Mouse (Mus musculus): ENCODE results near the gene Chit1. TPM values are rescaled to one million over a fixed set of nuclear protein-coding genes. Genes with fewer than 3 reads are reported as not detected.

Gene Chit1
- polyA plus RNA-seq, 1 experiment, result not detected

DNA sequence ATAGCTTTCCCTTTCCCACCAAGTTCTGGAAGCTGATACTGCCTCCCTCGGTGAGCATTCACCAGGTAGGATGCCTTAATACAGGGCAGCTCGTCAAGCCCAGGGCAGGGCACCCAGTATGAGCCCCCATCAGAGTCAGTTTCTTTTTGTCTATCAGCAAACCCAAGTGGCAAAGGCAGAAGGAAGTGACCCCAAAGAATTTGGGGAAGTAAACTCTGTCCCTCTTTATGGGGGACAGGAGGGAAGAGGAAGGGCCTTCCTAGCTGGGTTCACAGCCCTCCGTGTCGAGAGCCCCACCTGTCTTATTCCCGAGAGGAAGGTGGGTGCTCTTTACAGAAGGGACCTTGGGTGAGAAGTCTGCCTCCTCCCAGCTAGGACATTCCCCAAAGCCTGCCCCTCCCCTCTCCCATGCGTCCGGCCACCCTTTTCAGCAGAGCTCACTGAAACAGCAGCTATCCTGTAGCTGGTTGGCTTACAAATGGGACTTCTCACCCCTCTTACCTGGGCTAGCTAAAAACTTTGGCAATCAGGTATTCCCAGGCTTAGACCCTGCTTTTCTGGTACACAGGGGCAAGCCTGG is 15.9 kb upstream of the Chit1 start:
- Histone ChIP-seq H3K4me1 (ENCODE audit: control insufficient read depth, insufficient read depth, insufficient read length, low read length) (peaks cover 64% of the 10 kb centered on the region), H3K4me3 (ENCODE audit: low read depth, low read length) (no peak overlapping the region), H3K36me3 (ENCODE audit: control insufficient read depth, insufficient read depth, low read length) (no peaks in the 10 kb centered on the region), H3K27me3 (ENCODE audit: control insufficient read depth, insufficient read depth, low read length) (no peaks in the 10 kb centered on the region), H3K27ac (ENCODE audit: insufficient read depth, low read depth, low read length) (peak overlapping the region; percentile 94)
- 54% methylated on average over 7 of the region's 7 CpGs for WGBS
- TF ChIP-seq POLR2A (IDR thresholded peaks at IDR 0.05; ENCODE audit: low read depth, low read length) (no peak), CTCF (IDR thresholded peaks at IDR 0.05; ENCODE audit: extremely low read depth, insufficient read length, insufficient replicate concordance, low read depth, low read length) (no peak)

DNA sequence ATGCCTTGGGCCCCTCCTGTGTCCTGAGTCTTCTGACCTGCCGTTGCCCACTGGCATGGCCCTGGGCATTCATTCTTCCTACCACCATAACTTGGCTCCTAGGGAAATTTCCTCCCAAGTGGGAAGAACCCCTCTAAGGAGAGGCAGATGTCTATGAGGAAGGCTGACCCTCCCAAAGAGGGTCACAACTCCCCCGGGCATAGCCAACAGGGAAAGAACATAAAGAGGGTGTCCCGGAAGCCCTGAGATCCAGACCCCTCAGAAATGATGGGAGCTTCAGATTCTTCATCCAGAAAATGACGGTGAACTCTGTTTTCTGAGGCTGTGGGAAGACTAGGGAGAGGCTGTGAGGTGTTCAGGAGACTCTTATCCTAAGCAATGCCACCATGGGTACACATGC is 15.3 kb upstream of the Chit1 start:
- no peak overlapping the region for H3K4me3 ChIP-seq (ENCODE audit: low read depth, low read length)
- 59% methylated on average over 4 of the region's 4 CpGs for WGBS
- H3K36me3 ChIP-seq (ENCODE audit: control insufficient read depth, insufficient read depth, low read length), result no peaks in the 10 kb centered on the region
- H3K4me1 ChIP-seq (ENCODE audit: control insufficient read depth, insufficient read depth, insufficient read length, low read length), result peaks cover 64% of the 10 kb centered on the region
- peak overlapping the region; percentile 94 for H3K27ac ChIP-seq (ENCODE audit: insufficient read depth, low read depth, low read length)
- TF ChIP-seq POLR2A (IDR thresholded peaks at IDR 0.05; ENCODE audit: low read depth, low read length) (no peak), CTCF (IDR thresholded peaks at IDR 0.05; ENCODE audit: extremely low read depth, insufficient read length, insufficient replicate concordance, low read depth, low read length) (no peak)
- no peaks in the 10 kb centered on the region for H3K27me3 ChIP-seq (ENCODE audit: control insufficient read depth, insufficient read depth, low read length)

DNA sequence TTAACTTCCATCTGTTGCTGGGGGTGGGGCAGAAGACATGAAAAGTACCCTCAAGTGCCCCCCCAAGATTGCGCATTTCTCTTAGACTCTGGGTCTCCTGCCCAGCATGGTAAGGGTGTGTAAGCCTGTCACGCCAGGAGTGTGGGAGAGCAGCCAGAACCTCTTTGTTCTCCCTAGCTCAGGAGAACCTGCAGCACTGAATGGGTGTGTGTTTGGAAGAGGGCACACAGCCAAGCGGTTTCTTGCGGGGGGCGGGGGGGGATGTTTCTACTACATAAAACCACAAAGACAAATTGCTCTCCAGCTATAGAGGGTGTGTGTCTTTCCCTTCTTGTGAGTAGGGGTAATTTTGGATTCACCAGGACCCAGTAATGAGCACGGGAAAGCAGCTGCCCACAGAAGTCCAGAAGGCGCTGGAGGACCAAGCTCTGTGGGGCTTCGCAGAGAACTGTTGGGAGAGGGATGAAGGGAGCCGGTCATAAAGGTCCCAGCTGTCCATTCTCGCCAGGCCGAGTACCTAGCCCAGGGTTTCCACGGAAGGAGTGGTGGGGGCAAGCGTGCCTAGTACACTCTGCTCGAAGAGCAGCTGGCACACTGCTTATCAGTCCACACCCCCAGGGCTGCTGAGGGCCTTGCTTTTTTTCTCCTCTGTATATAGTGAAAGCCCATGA is 14.6 kb upstream of the Chit1 start:
- TF ChIP-seq CTCF (IDR thresholded peaks at IDR 0.05; ENCODE audit: extremely low read depth, insufficient read length, insufficient replicate concordance, low read depth, low read length), result no peak
- TF ChIP-seq POLR2A (IDR thresholded peaks at IDR 0.05; ENCODE audit: low read depth, low read length), result no peak
- no peak overlapping the region for H3K4me3 ChIP-seq (ENCODE audit: low read depth, low read length)
- H3K27ac ChIP-seq (ENCODE audit: insufficient read depth, low read depth, low read length), result peak overlapping the region; percentile 94
- no peaks in the 10 kb centered on the region for H3K36me3 ChIP-seq (ENCODE audit: control insufficient read depth, insufficient read depth, low read length)
- H3K4me1 ChIP-seq (ENCODE audit: control insufficient read depth, insufficient read depth, insufficient read length, low read length), result peaks cover 63% of the 10 kb centered on the region
- H3K27me3 ChIP-seq (ENCODE audit: control insufficient read depth, insufficient read depth, low read length), result no peaks in the 10 kb centered on the region
- WGBS, result 10% methylated on average over 14 of the region's 14 CpGs

DNA sequence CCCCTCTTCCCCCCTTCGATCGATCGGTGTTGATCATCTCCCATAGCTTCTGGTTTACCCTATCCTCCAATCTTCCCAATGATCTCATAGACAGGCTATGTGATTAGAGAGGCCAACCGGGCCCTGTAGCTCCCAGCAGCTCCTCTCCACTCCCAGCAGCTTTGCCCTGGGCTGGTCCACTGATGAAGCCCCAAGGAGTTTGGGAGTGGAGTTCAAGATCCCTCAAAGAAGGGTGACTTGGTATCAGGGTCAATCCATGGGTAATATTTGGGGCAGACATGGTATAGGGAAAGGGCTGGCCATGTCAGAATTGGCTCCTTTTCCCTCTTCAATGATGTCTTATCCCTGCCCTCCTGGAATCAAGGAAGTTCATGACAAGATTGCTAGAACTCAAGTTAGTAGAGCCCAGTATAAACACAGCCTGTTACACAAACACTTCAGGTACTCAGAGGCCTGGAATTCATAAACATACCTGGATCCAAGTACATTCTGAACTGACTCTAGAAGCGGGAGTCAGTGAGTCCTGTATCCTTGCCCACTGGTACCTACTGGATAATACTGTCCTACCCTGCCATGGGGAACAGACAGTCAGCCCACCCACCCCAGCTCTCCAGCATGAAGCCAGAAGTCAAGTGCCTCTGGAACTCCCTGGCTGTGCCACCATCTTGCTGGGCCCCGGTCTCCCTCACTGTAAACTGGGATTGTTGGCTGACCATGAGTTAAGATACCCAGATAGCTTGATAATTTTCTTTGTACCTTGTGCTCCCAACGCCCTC is 13.8 kb upstream of the Chit1 start:
- TF ChIP-seq CTCF (IDR thresholded peaks at IDR 0.05; ENCODE audit: extremely low read depth, insufficient read length, insufficient replicate concordance, low read depth, low read length) (no peak), POLR2A (IDR thresholded peaks at IDR 0.05; ENCODE audit: low read depth, low read length) (no peak)
- Histone ChIP-seq H3K27me3 (ENCODE audit: control insufficient read depth, insufficient read depth, low read length) (no peaks in the 10 kb centered on the region), H3K4me1 (ENCODE audit: control insufficient read depth, insufficient read depth, insufficient read length, low read length) (peaks cover 61% of the 10 kb centered on the region), H3K36me3 (ENCODE audit: control insufficient read depth, insufficient read depth, low read length) (no peaks in the 10 kb centered on the region), H3K27ac (ENCODE audit: insufficient read depth, low read depth, low read length) (peak overlapping the region; percentile 94), H3K4me3 (ENCODE audit: low read depth, low read length) (no peak overlapping the region)
- WGBS, result 31% methylated on average over 7 of the region's 7 CpGs

DNA sequence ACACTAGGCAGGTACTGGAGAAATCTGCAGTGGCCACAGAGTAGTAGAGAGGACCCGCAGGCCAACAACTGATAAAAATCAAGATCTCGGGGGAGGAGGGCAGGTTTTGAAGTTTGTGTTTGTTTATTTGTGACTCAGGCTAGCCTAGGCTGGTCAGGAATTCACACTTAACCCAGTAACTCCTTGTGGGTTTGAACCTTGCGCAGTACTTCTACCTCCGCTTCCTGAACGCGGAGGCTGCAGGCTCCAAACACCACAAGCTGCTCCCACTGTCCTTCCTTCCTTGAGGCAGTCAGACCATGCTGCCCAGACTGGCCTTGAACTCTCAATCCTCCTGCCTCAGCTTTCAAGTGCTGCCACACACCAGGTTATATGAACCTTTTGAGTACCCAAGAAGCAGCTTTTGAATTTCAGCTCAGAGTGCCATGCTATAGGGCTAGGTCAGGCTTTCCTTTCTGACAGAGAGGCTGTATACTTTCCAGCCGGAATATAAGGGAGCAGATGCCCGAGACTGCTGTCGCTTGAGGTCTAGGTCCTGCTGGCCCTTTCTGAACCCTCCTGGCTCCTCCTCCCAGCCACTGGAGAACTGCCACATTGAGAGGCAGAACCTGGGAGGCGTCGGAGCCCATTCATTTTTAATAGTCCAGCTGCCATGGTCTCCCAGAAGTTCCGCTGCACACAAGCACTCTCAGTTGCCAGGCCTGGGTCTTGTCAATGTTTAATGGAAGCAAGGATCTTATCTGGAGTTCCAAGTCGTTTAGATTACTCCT is 12.9 kb upstream of the Chit1 start:
- Histone ChIP-seq H3K36me3 (ENCODE audit: control insufficient read depth, insufficient read depth, low read length) (no peaks in the 10 kb centered on the region), H3K4me1 (ENCODE audit: control insufficient read depth, insufficient read depth, insufficient read length, low read length) (peaks cover 55% of the 10 kb centered on the region), H3K4me3 (ENCODE audit: low read depth, low read length) (peak overlapping the region; percentile 55; the same call in 1 of the 2 replicates), H3K27ac (ENCODE audit: insufficient read depth, low read depth, low read length) (peak overlapping the region; percentile 94), H3K27me3 (ENCODE audit: control insufficient read depth, insufficient read depth, low read length) (no peaks in the 10 kb centered on the region)
- WGBS, result 33% methylated on average over 13 of the region's 13 CpGs
- TF ChIP-seq CTCF (IDR thresholded peaks at IDR 0.05; ENCODE audit: extremely low read depth, insufficient read length, insufficient replicate concordance, low read depth, low read length) (no peak), POLR2A (IDR thresholded peaks at IDR 0.05; ENCODE audit: low read depth, low read length) (no peak)

DNA sequence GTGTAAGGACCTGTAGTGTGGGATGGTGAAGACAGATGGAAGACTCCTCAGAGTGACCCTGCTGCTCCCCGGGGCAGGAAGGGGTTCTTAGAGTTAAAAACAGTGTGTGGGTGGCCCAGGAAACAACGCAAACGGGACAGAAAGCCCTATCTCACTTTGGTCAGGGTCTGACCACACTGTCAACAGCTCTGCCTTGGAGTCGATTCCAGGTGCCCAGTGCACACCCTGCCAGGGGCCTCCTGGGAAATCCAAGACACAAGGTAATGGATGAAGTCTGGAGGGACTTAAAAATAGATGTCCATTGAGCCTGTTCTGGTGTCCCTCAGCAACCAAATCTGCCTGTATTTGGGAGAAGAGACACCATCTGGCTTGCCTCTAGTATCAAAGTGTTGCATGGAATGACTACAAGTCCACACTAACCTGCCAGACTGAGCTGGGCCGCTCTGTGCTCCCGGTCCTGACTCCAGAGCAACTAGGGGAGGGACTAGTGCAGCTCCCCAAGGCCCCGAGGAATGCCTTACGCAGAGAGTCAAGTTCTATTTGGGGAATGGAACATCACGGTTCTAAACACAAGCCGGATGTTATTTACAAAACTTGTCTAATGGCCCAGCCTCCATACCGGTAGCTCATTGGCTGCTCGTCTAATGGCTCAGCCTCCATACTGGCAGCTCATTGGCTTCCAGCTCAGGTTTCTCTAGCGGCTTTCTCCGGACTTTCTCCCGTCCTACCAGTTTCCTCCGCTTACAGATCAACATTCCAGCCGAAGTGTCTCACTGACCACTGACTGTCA is 12.1 kb upstream of the Chit1 start:
- WGBS, result 2% methylated on average over 17 of the region's 17 CpGs
- H3K4me1 ChIP-seq (ENCODE audit: control insufficient read depth, insufficient read depth, insufficient read length, low read length), result peaks cover 47% of the 10 kb centered on the region
- peak overlapping the region; percentile 62 for H3K4me3 ChIP-seq (ENCODE audit: low read depth, low read length)
- H3K27ac ChIP-seq (ENCODE audit: insufficient read depth, low read depth, low read length), result peak overlapping the region; percentile 94
- H3K27me3 ChIP-seq (ENCODE audit: control insufficient read depth, insufficient read depth, low read length), result no peaks in the 10 kb centered on the region
- H3K36me3 ChIP-seq (ENCODE audit: control insufficient read depth, insufficient read depth, low read length), result no peaks in the 10 kb centered on the region
- TF ChIP-seq CTCF (IDR thresholded peaks at IDR 0.05; ENCODE audit: extremely low read depth, insufficient read length, insufficient replicate concordance, low read depth, low read length) (no peak), POLR2A (IDR thresholded peaks at IDR 0.05; ENCODE audit: low read depth, low read length) (peak; percentile 49)
